Mouse (Mus musculus) erythroid progenitor cell, adult 5-6 weeks (primary cell): ENCODE data around the gene Pde4d. TPM values are rescaled to one million over a fixed set of nuclear protein-coding genes. Genes with fewer than 3 reads are reported as not detected.

Experiments used
- ATAC-seq: replicated peaks from 2 replicates; pipeline ENCODE4 v1.8.0; 2016; ENCODE audit warnings: moderate number of reproducible peaks, mild to moderate bottlenecking, moderate TSS enrichment, inconsistent platforms; ENCODE audit not compliant: poor library complexity, low FRiP score, severe bottlenecking
- total RNA-seq, 2 experiments: library from RNA; stranded (forward) in 1 of 2; stranded (reverse) in 1 of 2; fragments of 150-400 nt in 1 of 2; fragments of 186-747, 209-891 nt in 1 of 2; gene quantifications; 2 replicates each; pipeline versions ENCODE4 v1.2.3 to v1.2.4; 2015 to 2017; ENCODE audit warnings: low replicate concordance in 2 of 2

Gene Pde4d
- total RNA-seq, 2 experiments from 2014 or later, result 61.3 to 82.2 TPM

- ATAC-seq, result no peak
Measured at GRCm38 (mm10) chr13:109568638-109569468, 1119.1 kb downstream of the Pde4d start.

GRCm38 (mm10) chr13:109569491-109569890 lies 1119.7 kb downstream of the Pde4d start:
- no peak for ATAC-seq

- no peak for ATAC-seq
Measured at GRCm38 (mm10) chr13:109576725-109577124, 1127.0 kb downstream of the Pde4d start.

GRCm38 (mm10) chr13:109577454-109577853 lies 1127.7 kb downstream of the Pde4d start:
- ATAC-seq, result no peak

- ATAC-seq, result no peak
Measured at GRCm38 (mm10) chr13:109577901-109578300, 1128.2 kb downstream of the Pde4d start.

- no peak for ATAC-seq
Measured at GRCm38 (mm10) chr13:109581284-109582070, 1131.7 kb downstream of the Pde4d start.

GRCm38 (mm10) chr13:109590048-109590447 lies 1140.3 kb downstream of the Pde4d start:
- ATAC-seq, result no peak

- no peak for ATAC-seq
Measured at GRCm38 (mm10) chr13:109592192-109592797, 1142.5 kb downstream of the Pde4d start.

- no peak for ATAC-seq
Measured at GRCm38 (mm10) chr13:109599711-109600110, 1150.0 kb downstream of the Pde4d start.

GRCm38 (mm10) chr13:109604017-109604416 lies 1154.3 kb downstream of the Pde4d start:
- ATAC-seq, result no peak

- no peak for ATAC-seq
Measured at GRCm38 (mm10) chr13:109605140-109605539, 1155.4 kb downstream of the Pde4d start.

GRCm38 (mm10) chr13:109609106-109609804 lies 1159.5 kb downstream of the Pde4d start:
- no peak for ATAC-seq

- ATAC-seq, result peak; percentile 64; the same call in 1 of the 2 replicates
Measured at GRCm38 (mm10) chr13:109609805-109610187, 1160.0 kb downstream of the Pde4d start.

- no peak for ATAC-seq
Measured at GRCm38 (mm10) chr13:109610772-109611171, 1161.0 kb downstream of the Pde4d start.

GRCm38 (mm10) chr13:109615213-109615784 lies 1165.6 kb downstream of the Pde4d start:
- no peak for ATAC-seq

- ATAC-seq, result peak; percentile 74
Measured at GRCm38 (mm10) chr13:109615785-109616281, 1166.1 kb downstream of the Pde4d start.

GRCm38 (mm10) chr13:109619158-109619657 lies 1169.5 kb downstream of the Pde4d start:
- ATAC-seq, result no peak

GRCm38 (mm10) chr13:109622207-109622606 lies 1172.5 kb downstream of the Pde4d start:
- ATAC-seq, result no peak

GRCm38 (mm10) chr13:109623201-109623600 lies 1173.5 kb downstream of the Pde4d start:
- ATAC-seq, result no peak
